Mouse (Mus musculus): ENCODE results near the gene Gm11733. TPM values are rescaled to one million over a fixed set of nuclear protein-coding genes. Genes with fewer than 3 reads are reported as not detected.

Gm11733 gene
- total and polyA plus RNA-seq, 3 experiments: 0.10 TPM; not detected in 2

DNA sequence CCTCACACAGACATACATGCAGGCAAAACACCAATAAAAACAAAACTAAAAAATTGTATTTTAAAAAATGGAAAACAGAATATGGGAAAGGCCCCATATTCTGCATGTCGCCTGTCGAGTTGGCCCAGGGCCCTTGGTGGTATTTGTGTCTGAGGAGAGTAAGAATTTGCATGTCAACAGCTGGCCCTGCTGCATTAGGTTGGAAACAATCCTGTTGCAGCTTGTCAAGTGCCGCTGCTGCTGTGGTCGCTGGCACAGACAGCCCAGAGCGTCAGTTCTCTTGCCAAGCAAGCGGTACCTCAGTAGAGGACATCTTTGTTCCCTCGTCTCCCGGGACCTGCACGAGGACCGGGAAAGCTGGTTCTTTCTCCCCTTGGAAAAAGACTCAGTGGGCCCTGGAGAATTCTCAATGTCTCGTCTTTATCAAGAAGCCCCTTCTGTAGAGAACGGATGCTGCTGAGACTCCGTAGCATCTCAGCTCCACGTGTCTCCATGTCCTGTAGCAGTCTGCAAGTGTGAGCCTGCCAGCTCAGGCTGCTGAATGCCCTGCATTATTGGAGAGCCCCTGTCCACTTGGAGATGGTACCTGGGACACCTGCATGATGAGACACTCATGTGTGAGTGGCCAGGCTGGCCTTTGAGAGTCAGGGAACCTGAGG is 12.4 kb upstream of the Gm11733 start:
- H3K36me3 ChIP-seq (replicated peaks in 1 of 2; ENCODE audit: control insufficient read depth in 1 of 2, insufficient read depth in 1 of 2, low read length in 1 of 2): no peaks in the 10 kb centered on the region
- H3K9me3 ChIP-seq (replicated peaks; ENCODE audit: low read length): peaks cover 10% of the 10 kb centered on the region
- H3K79me2 ChIP-seq (replicated peaks; ENCODE audit: control insufficient read depth, extremely low read depth, insufficient read depth, poor library complexity, severe bottlenecking): no peaks in the 10 kb centered on the region
- H3K4me1 ChIP-seq (ENCODE audit: control insufficient read depth in 1 of 2, insufficient read depth in 2 of 2): peaks cover 56 to 93% of the 10 kb centered on the region in 2 experiments
- dilution Hi-C loops (cut with MboI; ENCODE audit: extremely low pct_ligation_motif_present, extremely low pct_unique_long_range_greater_than_20kb, low sequenced_read_pairs): no loop called here
- H3K9ac ChIP-seq (ENCODE audit: insufficient read depth, low read depth): peak overlapping the region; percentile 54
- peak overlapping the region; percentile 98 for H3K27ac ChIP-seq (ENCODE audit: insufficient read depth, low read depth)
- peak overlapping the region; percentile 23 to 40 (median 29) for H3K4me3 ChIP-seq (replicated peaks in 1 of 3; ENCODE audit: low read depth in 2 of 3, low read length in 2 of 3, poor library complexity in 1 of 3)
- in situ Hi-C loops (cut with MboI; ENCODE audit: low pct_ligation_motif_present, low pct_unique_long_range_greater_than_20kb, low sequenced_read_pairs): loop anchor here (10.0 kb wide), 1 partner anchor 353 kb away; the partner anchor contains the start of genes Afmid and Tk1
- DNase-seq (ENCODE audit: extremely low read depth): peak; percentile 91
- no peaks in the 10 kb centered on the region for H3K27me3 ChIP-seq (replicated peaks)
- TF ChIP-seq USF1 (IDR thresholded peaks at IDR 0.05; ENCODE audit: low read depth, low read length) (no peak), MAFK (IDR thresholded peaks at IDR 0.05; ENCODE audit: insufficient replicate concordance, low read length) (no peak), ZKSCAN1 (IDR thresholded peaks at IDR 0.05; ENCODE audit: borderline replicate concordance, low read depth, low read length) (no peak), JUN (IDR thresholded peaks at IDR 0.05; ENCODE audit: insufficient read depth, low read depth, low read length) (peak; percentile 25), RCOR1 (conservative IDR thresholded peaks at IDR 0.05; ENCODE audit: low read depth, low read length) (no peak; the same call in 1 of the 2 replicates), SIN3A (IDR thresholded peaks at IDR 0.05; ENCODE audit: low read length) (peak; percentile 60), MYC (IDR thresholded peaks at IDR 0.05; ENCODE audit: low read depth, low read length) (peak; percentile 51), POLR2AphosphoS2 (IDR thresholded peaks at IDR 0.05; ENCODE audit: low read depth, low read length) (no peak), UBTF (IDR thresholded peaks at IDR 0.05; ENCODE audit: low read depth, low read length) (0 out of 2 replicates have a peak, but pooled peaks have one; percentile 43), CHD1 (IDR thresholded peaks at IDR 0.05; ENCODE audit: low read depth, low read length) (0 out of 2 replicates have a peak, but pooled peaks have one; percentile 21), IRF4 (IDR thresholded peaks at IDR 0.05; ENCODE audit: low read depth, low read length) (peak; percentile 87), USF2 (conservative IDR thresholded peaks at IDR 0.05; ENCODE audit: low read depth, low read length) (peak; percentile 30; the same call in 1 of the 2 replicates), MAZ (IDR thresholded peaks at IDR 0.05; ENCODE audit: low read depth, low read length) (0 out of 2 replicates have a peak, but pooled peaks have one; percentile 21), GABPA (IDR thresholded peaks at IDR 0.05; ENCODE audit: insufficient replicate concordance, low read depth, low read length) (no peak), CTCF (conservative IDR thresholded peaks at IDR 0.05 in 1 of 2, IDR thresholded peaks at IDR 0.05 in 1 of 2; ENCODE audit: low read depth in 2 of 2, low read length in 2 of 2) (no peak), RAD21 (IDR thresholded peaks at IDR 0.05; ENCODE audit: low read depth, low read length) (peak; percentile 23), CHD2 (IDR thresholded peaks at IDR 0.05; ENCODE audit: low read length) (no peak), NRF1 (IDR thresholded peaks at IDR 0.05; ENCODE audit: low read depth, low read length) (no peak), MEF2A (IDR thresholded peaks at IDR 0.05; ENCODE audit: borderline replicate concordance, low read depth, low read length) (peak; percentile 86), SMC3 (IDR thresholded peaks at IDR 0.05; ENCODE audit: low read depth, low read length) (peak; percentile 21; the same call in 1 of the 2 replicates), KAT2A (IDR thresholded peaks at IDR 0.05; ENCODE audit: insufficient replicate concordance, low read length) (no peak), ZC3H11A (IDR thresholded peaks at IDR 0.05; ENCODE audit: low read depth, low read length) (no peak), E2F4 (IDR thresholded peaks at IDR 0.05; ENCODE audit: insufficient replicate concordance, low read depth, low read length) (no peak), HCFC1 (IDR thresholded peaks at IDR 0.05; ENCODE audit: low read depth, low read length) (no peak), ELF1 (IDR thresholded peaks at IDR 0.05; ENCODE audit: low read depth, low read length) (no peak; the same call in 1 of the 2 replicates), ZMIZ1 (IDR thresholded peaks at IDR 0.05; ENCODE audit: low read depth, low read length) (no peak), PAX5 (IDR thresholded peaks at IDR 0.05; ENCODE audit: low read length) (no peak), TCF12 (IDR thresholded peaks at IDR 0.05; ENCODE audit: low read depth, low read length) (peak; percentile 97), TBP (conservative IDR thresholded peaks at IDR 0.05; ENCODE audit: low read depth, low read length) (peak; percentile 87), ZNF384 (IDR thresholded peaks at IDR 0.05; ENCODE audit: low read depth, low read length) (no peak), MXI1 (IDR thresholded peaks at IDR 0.05; ENCODE audit: low read depth, low read length) (peak; percentile 79), NELFE (IDR thresholded peaks at IDR 0.05; ENCODE audit: low read depth, low read length) (no peak; the same call in 1 of the 2 replicates), POLR2A (IDR thresholded peaks at IDR 0.05; ENCODE audit: low read depth, low read length) (peak; percentile 76), ETS1 (conservative IDR thresholded peaks at IDR 0.05; ENCODE audit: low read depth, low read length) (peak; percentile 96), EP300 (IDR thresholded peaks at IDR 0.05; ENCODE audit: low read length) (peak; percentile 81), BHLHE40 (IDR thresholded peaks at IDR 0.05; ENCODE audit: low read depth, low read length) (peak; percentile 88), MAX (IDR thresholded peaks at IDR 0.05; ENCODE audit: low read length) (peak; percentile 92), JUND (conservative IDR thresholded peaks at IDR 0.05; ENCODE audit: low read depth, low read length) (no peak)
- H3K4me2 ChIP-seq (ENCODE audit: insufficient read depth, low read depth, poor library complexity, severe bottlenecking): peak overlapping the region; percentile 35
